Mouse (Mus musculus) limb, embryonic 11.5 days (tissue): Measurements from ENCODE around the gene Ifnar2. TPM values are rescaled to one million over a fixed set of nuclear protein-coding genes. Genes with fewer than 3 reads are reported as not detected.

Source experiments
- ATAC-seq: fragments of 200-750 bp; cut with Nextera tagmentation; 2 replicates; pipeline ENCODE4 v1.8.0; 2017; ENCODE audit warnings: low read depth; ENCODE audit not compliant: insufficient number of reproducible peaks, low FRiP score, low TSS enrichment
- DNase-seq: peaks from one replicate; pipeline ENCODE4 v3.0.0-alpha.2; 2015; ENCODE audit warnings: low spot score
- H3K27ac ChIP-seq: fragments of 300-500 bp; sonication (generic); replicated peaks from 2 replicates; pipeline ENCODE4 v1.5.1; 2014; ENCODE audit warnings: low read depth, mild to moderate bottlenecking, low read length
- H3K27me3 ChIP-seq: fragments of 300-500 bp; sonication (generic); 2 replicates; pipeline ENCODE4 v1.6.1; 2014; ENCODE audit warnings: mild to moderate bottlenecking, low read length, mixed read lengths; ENCODE audit not compliant: control insufficient read depth, insufficient read depth
- H3K36me3 ChIP-seq: fragments of 300-500 bp; sonication (generic); 2 replicates; pipeline ENCODE4 v1.6.1; 2014; ENCODE audit warnings: mild to moderate bottlenecking, low read length, moderate library complexity, mixed read lengths; ENCODE audit not compliant: control insufficient read depth, insufficient read depth
- H3K4me1 ChIP-seq: fragments of 300-500 bp; sonication (generic); 2 replicates; pipeline ENCODE4 v1.6.1; 2014; ENCODE audit warnings: low read length, mixed read lengths; ENCODE audit not compliant: control insufficient read depth, insufficient read depth
- H3K4me2 ChIP-seq: fragments of 300-500 bp; sonication (generic); 2 replicates; pipeline ENCODE4 v1.6.1; 2014; ENCODE audit warnings: low read depth, mild to moderate bottlenecking, moderate library complexity; ENCODE audit not compliant: severe bottlenecking
- H3K4me3 ChIP-seq: fragments of 300-500 bp; sonication (generic); 2 replicates; pipeline ENCODE4 v1.5.1; 2014; ENCODE audit warnings: low read depth, low read length
- H3K9ac ChIP-seq: fragments of 300-500 bp; sonication (generic); 2 replicates; pipeline ENCODE4 v1.6.1; 2014; ENCODE audit warnings: mild to moderate bottlenecking, low read length
- H3K9me3 ChIP-seq: fragments of 300-500 bp; sonication (generic); 2 replicates; pipeline ENCODE4 v1.6.1; 2016; ENCODE audit warnings: low read length; ENCODE audit not compliant: control insufficient read depth
- WGBS: fragments of 180-500 bp; shearing (Covaris S2); extraction: QIAGEN DNeasy Blood & Tissue Kit; methylation state at CpG from one replicate; pipeline ENCODE4 v1.1.7; 2014; 5-methylcytosine and 5-hydroxymethylcytosine counted together
- polyA plus RNA-seq: library from polyadenylated mRNA; unstranded; fragments of >200 nt; fragmentation: Nextera tagmentation; extraction: Ambion mirVana; gene quantifications from 2 replicates; pipeline ENCODE4 v1.2.1, GENCODE M21; 2014

The Ifnar2 gene
- polyA plus RNA-seq, 1 experiment from 2014 or later = 39.3 TPM

DNA sequence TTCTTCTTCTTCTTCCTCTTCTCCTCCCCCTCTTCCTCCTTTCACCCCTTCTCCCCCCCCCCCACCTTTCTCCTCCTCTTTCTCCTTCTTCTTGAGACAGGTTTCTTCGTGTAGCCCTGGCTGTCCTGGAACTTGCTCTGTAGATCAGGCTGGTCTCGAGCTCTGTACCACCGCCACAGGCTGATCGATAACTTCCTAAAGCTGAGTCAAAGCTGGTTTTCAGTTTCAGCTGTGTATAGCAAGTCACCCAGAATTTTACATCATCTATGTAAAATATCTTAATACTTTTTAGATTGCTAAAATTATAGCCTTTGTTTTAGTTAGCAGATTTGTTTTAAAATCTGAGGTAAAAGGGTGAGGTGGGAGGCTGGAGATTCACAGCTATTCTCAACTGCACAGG, 72.3 kb downstream of the Ifnar2 start:
- WGBS = 80% methylated on average over 4 of the region's 4 CpGs
- ATAC-seq = no peak
- H3K4me3 ChIP-seq = no peak overlapping the region
- DNase-seq = no peak
- H3K4me1 ChIP-seq = no peaks in the 10 kb centered on the region
- H3K9ac ChIP-seq = no peak overlapping the region
- no peak overlapping the region for H3K27ac ChIP-seq
- H3K36me3 ChIP-seq = no peaks in the 10 kb centered on the region
- H3K27me3 ChIP-seq = no peaks in the 10 kb centered on the region
- H3K4me2 ChIP-seq = no peak overlapping the region
- H3K9me3 ChIP-seq = no peaks in the 10 kb centered on the region

DNA sequence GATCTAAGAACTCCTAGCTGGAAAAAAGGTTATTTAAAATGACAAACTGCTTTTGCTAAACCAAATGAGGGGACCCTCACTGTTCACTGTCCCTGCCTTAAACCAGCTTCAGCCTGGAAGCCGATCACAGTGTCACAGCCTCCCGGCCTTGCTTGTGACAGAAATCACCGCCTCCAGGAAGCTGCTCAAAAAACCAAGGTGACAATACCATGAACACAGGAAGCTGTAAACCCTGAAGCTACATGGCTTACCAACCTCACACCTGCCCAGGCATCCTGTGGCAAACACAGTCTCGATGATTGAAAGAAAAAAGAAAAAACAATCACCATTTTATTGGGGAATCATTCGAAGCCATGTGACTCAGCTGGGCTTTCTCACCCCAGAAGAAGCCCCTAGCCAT, 73.0 kb downstream of the Ifnar2 start:
- no peaks in the 10 kb centered on the region for H3K4me1 ChIP-seq
- WGBS = 72% methylated on average over 5 of the region's 5 CpGs
- no peak overlapping the region for H3K4me3 ChIP-seq
- no peak overlapping the region for H3K4me2 ChIP-seq
- H3K9ac ChIP-seq = no peak overlapping the region
- H3K9me3 ChIP-seq = no peaks in the 10 kb centered on the region
- DNase-seq = no peak
- ATAC-seq = no peak
- no peak overlapping the region for H3K27ac ChIP-seq
- no peaks in the 10 kb centered on the region for H3K27me3 ChIP-seq
- H3K36me3 ChIP-seq = no peaks in the 10 kb centered on the region

GRCm38 (mm10) chr16:91446778-91447511, 74.4 kb downstream of the Ifnar2 start:
- H3K27ac ChIP-seq = no peak overlapping the region
- no peaks in the 10 kb centered on the region for H3K36me3 ChIP-seq
- H3K27me3 ChIP-seq = no peaks in the 10 kb centered on the region
- no peak overlapping the region for H3K4me2 ChIP-seq
- no peak overlapping the region for H3K9ac ChIP-seq
- WGBS = 83% methylated on average over 8 of the region's 8 CpGs
- no peaks in the 10 kb centered on the region for H3K4me1 ChIP-seq
- H3K4me3 ChIP-seq = no peak overlapping the region
- ATAC-seq (no peak), DNase-seq (no peak)
- H3K9me3 ChIP-seq = no peaks in the 10 kb centered on the region

DNA sequence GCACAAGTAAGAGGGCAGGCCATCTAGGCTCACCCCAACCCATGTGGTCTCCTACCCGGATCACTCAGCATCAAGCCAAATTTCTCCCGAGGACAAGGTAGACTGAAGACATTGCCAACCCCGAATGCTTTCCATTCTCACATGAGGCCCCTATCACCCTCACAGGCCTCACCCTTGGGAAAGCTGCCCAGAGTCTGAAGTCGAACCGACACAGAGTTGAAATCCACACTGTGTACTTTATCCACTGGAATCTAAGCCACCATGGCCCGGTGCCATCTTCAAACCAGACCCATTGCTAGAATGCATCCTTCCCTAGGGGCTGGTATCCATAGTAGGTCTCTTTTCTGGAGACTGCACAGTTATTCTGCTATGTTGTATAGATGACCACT, 74.9 kb downstream of the Ifnar2 start:
- DNase-seq = no peak
- no peak overlapping the region for H3K4me3 ChIP-seq
- H3K4me2 ChIP-seq = no peak overlapping the region
- H3K36me3 ChIP-seq = no peaks in the 10 kb centered on the region
- no peak overlapping the region for H3K9ac ChIP-seq
- no peaks in the 10 kb centered on the region for H3K4me1 ChIP-seq
- ATAC-seq = no peak
- H3K27me3 ChIP-seq = no peaks in the 10 kb centered on the region
- H3K27ac ChIP-seq = no peak overlapping the region
- 89% methylated on average over 6 of the region's 6 CpGs for WGBS
- no peaks in the 10 kb centered on the region for H3K9me3 ChIP-seq

DNA sequence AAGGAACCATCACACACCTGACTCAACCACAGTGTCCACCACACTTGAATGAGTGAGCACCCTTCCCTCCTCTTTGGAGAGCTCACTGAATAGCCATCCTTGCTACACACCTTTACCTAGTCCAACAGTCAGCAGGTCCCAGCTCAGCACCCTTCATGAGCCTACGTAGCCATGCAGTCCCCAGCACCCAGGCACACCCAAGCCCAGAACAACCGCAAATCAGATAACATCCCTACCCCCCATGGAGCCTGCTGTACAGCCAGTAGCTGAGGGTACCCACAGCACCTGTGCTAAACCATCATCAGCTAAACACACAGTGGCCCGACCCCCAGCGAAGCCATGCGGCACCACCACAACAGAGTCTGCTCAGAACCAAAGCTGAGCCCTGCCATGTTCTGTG, 75.5 kb downstream of the Ifnar2 start:
- Histone ChIP-seq H3K9ac (no peak overlapping the region), H3K9me3 (no peaks in the 10 kb centered on the region), H3K27me3 (no peaks in the 10 kb centered on the region), H3K4me3 (no peak overlapping the region), H3K36me3 (no peaks in the 10 kb centered on the region), H3K27ac (no peak overlapping the region), H3K4me2 (no peak overlapping the region), H3K4me1 (no peaks in the 10 kb centered on the region)
- ATAC-seq = no peak
- WGBS = 96% methylated on average over 5 of the region's 5 CpGs
- no peak for DNase-seq

DNA sequence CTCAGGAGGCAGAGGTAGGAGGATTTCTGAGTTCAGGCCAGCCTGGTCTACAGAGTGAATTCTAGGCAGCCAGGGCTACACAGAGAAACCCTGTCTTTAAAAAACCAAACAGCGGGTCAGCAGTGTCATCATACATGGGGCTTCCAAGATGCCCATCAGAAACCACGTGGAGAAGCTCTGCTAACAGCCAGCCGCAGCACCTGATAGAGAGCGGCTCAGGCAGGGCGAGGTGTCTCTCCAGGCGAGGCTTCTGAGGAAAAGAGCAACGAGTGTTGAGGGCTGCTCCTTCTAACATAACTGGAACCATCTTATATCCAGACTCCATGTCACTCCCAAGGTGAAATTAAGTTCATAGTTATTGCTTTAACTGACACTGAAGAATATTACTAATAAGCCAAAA, 76.3 kb downstream of the Ifnar2 start:
- no peak overlapping the region for H3K4me3 ChIP-seq
- ATAC-seq (no peak), DNase-seq (no peak)
- no peaks in the 10 kb centered on the region for H3K9me3 ChIP-seq
- no peak overlapping the region for H3K27ac ChIP-seq
- H3K4me2 ChIP-seq = no peak overlapping the region
- no peaks in the 10 kb centered on the region for H3K36me3 ChIP-seq
- no peaks in the 10 kb centered on the region for H3K27me3 ChIP-seq
- H3K4me1 ChIP-seq = no peaks in the 10 kb centered on the region
- 83% methylated on average over 7 of the region's 7 CpGs for WGBS
- no peak overlapping the region for H3K9ac ChIP-seq

- DNase-seq (no peak), ATAC-seq (no peak)
- WGBS = 84% methylated on average over 12 of the region's 12 CpGs
- no peaks in the 10 kb centered on the region for H3K4me1 ChIP-seq
- no peak overlapping the region for H3K9ac ChIP-seq
- H3K9me3 ChIP-seq = no peaks in the 10 kb centered on the region
- no peak overlapping the region for H3K4me2 ChIP-seq
- H3K4me3 ChIP-seq = no peak overlapping the region
- H3K36me3 ChIP-seq = no peaks in the 10 kb centered on the region
- no peaks in the 10 kb centered on the region for H3K27me3 ChIP-seq
- no peak overlapping the region for H3K27ac ChIP-seq
These were observed 77.8 kb downstream of the Ifnar2 start for GRCm38 (mm10) chr16:91450137-91451064.

GRCm38 (mm10) chr16:91451949-91452348, 79.4 kb downstream of the Ifnar2 start:
- 74% methylated on average over 2 of the region's 2 CpGs for WGBS
- H3K9me3 ChIP-seq = no peaks in the 10 kb centered on the region
- no peak overlapping the region for H3K4me2 ChIP-seq
- DNase-seq (no peak), ATAC-seq (no peak)
- no peak overlapping the region for H3K9ac ChIP-seq
- no peaks in the 10 kb centered on the region for H3K27me3 ChIP-seq
- no peaks in the 10 kb centered on the region for H3K4me1 ChIP-seq
- H3K4me3 ChIP-seq = no peak overlapping the region
- H3K36me3 ChIP-seq = no peaks in the 10 kb centered on the region
- no peak overlapping the region for H3K27ac ChIP-seq
